Mouse (Mus musculus) spleen, adult 2 months (tissue): ENCODE results near the gene Kif3a. TPM values are rescaled to one million over a fixed set of nuclear protein-coding genes. Genes with fewer than 3 reads are reported as not detected.

Experiments used
- DNase-seq, 2 experiments: peaks; one replicate each; pipeline versions ENCODE4 v3.0.0 to v3.0.0-alpha.2; 2012 to 2021; ENCODE audit warnings: low spot score in 2 of 2, low read depth in 1 of 2
- H3K27ac ChIP-seq: fragments of 200-500 bp; 2 replicates; pipeline ENCODE4 v1.5.1; 2012; ENCODE audit warnings: low read length, inconsistent platforms; ENCODE audit not compliant: insufficient read depth
- H3K27me3 ChIP-seq: fragments of 200-500 bp; 2 replicates; pipeline ENCODE4 v1.6.1; 2012; ENCODE audit warnings: mild to moderate bottlenecking, moderate library complexity, low read length, inconsistent platforms; ENCODE audit not compliant: control insufficient read depth, insufficient read depth
- H3K36me3 ChIP-seq: fragments of 200-500 bp; 2 replicates; pipeline ENCODE4 v1.6.1; 2012; ENCODE audit warnings: mild to moderate bottlenecking, low read length, inconsistent platforms; ENCODE audit not compliant: control insufficient read depth, insufficient read depth
- H3K4me1 ChIP-seq: fragments of 200-500 bp; 2 replicates; pipeline ENCODE4 v1.6.1; 2011; ENCODE audit warnings: inconsistent platforms; ENCODE audit not compliant: control insufficient read depth, insufficient read depth, insufficient read length
- H3K4me3 ChIP-seq: fragments of 200-500 bp; 2 replicates; pipeline ENCODE4 v1.5.1; 2011; ENCODE audit warnings: mild to moderate bottlenecking, inconsistent platforms; ENCODE audit not compliant: insufficient read depth, insufficient read length; ENCODE audit errors: extremely low read depth
- CTCF ChIP-seq: fragments of 200-500 bp; IDR thresholded peaks from 2 replicates; pipeline ENCODE4 v1.5.1; 2011; ENCODE audit warnings: mild to moderate bottlenecking, inconsistent platforms; ENCODE audit not compliant: insufficient read depth, insufficient read length, insufficient replicate concordance; ENCODE audit errors: extremely low read depth
- POLR2A ChIP-seq: fragments of 200-500 bp; IDR thresholded peaks from 2 replicates; pipeline ENCODE4 v1.6.1; 2011; ENCODE audit warnings: low read depth, low read length, inconsistent platforms
- WGBS: fragments of 180-500 bp; shearing (Covaris S2); methylation state at CpG from one replicate; pipeline ENCODE4 v1.1.7; 2018; 5-methylcytosine and 5-hydroxymethylcytosine counted together
- polyA plus RNA-seq: library from polyadenylated mRNA; depleted of rRNA; stranded (reverse); fragments of >200 nt; gene quantifications from 2 replicates; pipeline ENCODE4 v1.2.3, GENCODE M21; 2012

Kif3a gene
- polyA plus RNA-seq, 1 experiment, result 1.3 TPM

DNA sequence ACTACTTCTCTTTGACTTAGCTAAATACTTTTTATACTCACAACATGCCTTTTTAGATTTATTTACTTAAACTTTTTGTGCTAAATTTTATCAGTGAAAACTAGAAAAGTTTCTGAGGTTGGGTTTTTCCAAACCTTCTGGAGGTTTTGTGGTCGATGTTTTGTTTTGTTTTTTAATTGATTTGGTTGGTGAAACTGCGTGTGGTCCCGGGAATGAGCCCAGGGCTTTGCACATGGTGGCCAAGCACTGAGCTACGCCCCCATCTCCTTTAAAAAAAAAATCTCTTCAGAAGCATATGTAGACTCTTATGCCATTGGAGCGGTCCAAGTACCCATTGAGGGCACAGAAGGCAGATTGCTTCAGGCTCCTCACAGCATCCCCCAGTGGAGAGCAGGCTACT lies 23.9 kb downstream of the Kif3a start:
- 78% methylated on average over 5 of the region's 5 CpGs for WGBS
- no peak for TF ChIP-seq CTCF
- no peak for TF ChIP-seq POLR2A
- no peak for DNase-seq

GRCm38 (mm10) chr11:53604983-53605382 lies 37.8 kb downstream of the Kif3a start:
- H3K27ac ChIP-seq, result no peak overlapping the region
- TF ChIP-seq CTCF (no peak), POLR2A (no peak)
- H3K4me3 ChIP-seq, result no peak overlapping the region
- H3K4me1 ChIP-seq, result peaks cover 6% of the 10 kb centered on the region; the same call in 1 of the 2 replicates
- 94% methylated on average over 3 of the region's 3 CpGs for WGBS
- no peaks in the 10 kb centered on the region for H3K27me3 ChIP-seq
- H3K36me3 ChIP-seq, result no peaks in the 10 kb centered on the region
- no peak for DNase-seq

More for the DNA sequence above, 23.9 kb downstream of the Kif3a start:
- Histone ChIP-seq H3K4me3 (no peak overlapping the region), H3K27me3 (no peaks in the 10 kb centered on the region), H3K36me3 (no peaks in the 10 kb centered on the region), H3K4me1 (peaks cover 2% of the 10 kb centered on the region; the same call in 1 of the 2 replicates), H3K27ac (no peak overlapping the region)

- TF ChIP-seq CTCF (no peak), POLR2A (no peak)
- H3K27ac ChIP-seq, result no peak overlapping the region
- H3K27me3 ChIP-seq, result no peaks in the 10 kb centered on the region
- no peak overlapping the region for H3K4me3 ChIP-seq
- WGBS, result 17% methylated on average over 12 of the region's 12 CpGs
- H3K36me3 ChIP-seq, result no peaks in the 10 kb centered on the region
- peaks cover 6% of the 10 kb centered on the region; the same call in 1 of the 2 replicates for H3K4me1 ChIP-seq
- no peak for DNase-seq
Measured at GRCm38 (mm10) chr11:53605609-53606008, 38.4 kb downstream of the Kif3a start.

- peaks cover 6% of the 10 kb centered on the region; the same call in 1 of the 2 replicates for H3K4me1 ChIP-seq
- H3K27ac ChIP-seq, result no peak overlapping the region
- H3K36me3 ChIP-seq, result no peaks in the 10 kb centered on the region
- DNase-seq, result no peak
- 30% methylated on average over 6 of the region's 6 CpGs for WGBS
- H3K27me3 ChIP-seq, result no peaks in the 10 kb centered on the region
- no peak overlapping the region for H3K4me3 ChIP-seq
- no peak for TF ChIP-seq CTCF
- TF ChIP-seq POLR2A, result no peak
Measured at GRCm38 (mm10) chr11:53609231-53609630, 42.1 kb downstream of the Kif3a start.

GRCm38 (mm10) chr11:53609672-53610071 lies 42.5 kb downstream of the Kif3a start:
- no peak overlapping the region for H3K27ac ChIP-seq
- peaks cover 6% of the 10 kb centered on the region; the same call in 1 of the 2 replicates for H3K4me1 ChIP-seq
- H3K36me3 ChIP-seq, result no peaks in the 10 kb centered on the region
- 6% methylated on average over 3 of the region's 3 CpGs for WGBS
- no peak for DNase-seq
- no peak overlapping the region for H3K4me3 ChIP-seq
- TF ChIP-seq CTCF (no peak), POLR2A (no peak)
- no peaks in the 10 kb centered on the region for H3K27me3 ChIP-seq

GRCm38 (mm10) chr11:53615172-53615571 lies 48.0 kb downstream of the Kif3a start:
- WGBS, result 80% methylated on average over 6 of the region's 6 CpGs
- no peak overlapping the region for H3K27ac ChIP-seq
- H3K4me1 ChIP-seq, result no peaks in the 10 kb centered on the region
- H3K4me3 ChIP-seq, result no peak overlapping the region
- TF ChIP-seq POLR2A (no peak), CTCF (no peak)
- no peak for DNase-seq
- no peaks in the 10 kb centered on the region for H3K36me3 ChIP-seq
- no peaks in the 10 kb centered on the region for H3K27me3 ChIP-seq

DNA sequence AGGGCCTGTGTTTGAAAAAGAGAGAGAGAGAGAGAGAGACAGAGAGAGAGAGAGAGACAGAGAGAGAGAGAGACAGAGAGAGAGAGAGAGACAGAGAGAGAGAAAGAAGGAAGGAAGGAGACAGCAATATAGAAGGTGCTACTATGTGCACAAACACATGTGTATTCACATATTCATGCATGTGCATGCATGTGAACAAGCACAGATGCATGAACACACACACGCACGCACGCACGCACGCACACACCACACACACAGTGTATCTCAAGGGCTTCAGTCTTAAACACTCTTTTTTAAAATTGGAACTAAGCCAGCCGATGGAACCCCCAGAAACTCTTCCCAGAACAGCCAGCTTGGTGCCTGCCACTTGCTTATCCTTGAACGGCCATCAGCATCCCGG lies 48.4 kb downstream of the Kif3a start:
- no peaks in the 10 kb centered on the region for H3K36me3 ChIP-seq
- 92% methylated on average over 8 of the region's 8 CpGs for WGBS
- no peak for DNase-seq
- H3K27me3 ChIP-seq, result no peaks in the 10 kb centered on the region
- H3K4me1 ChIP-seq, result no peaks in the 10 kb centered on the region
- TF ChIP-seq POLR2A (no peak), CTCF (no peak)
- H3K4me3 ChIP-seq, result no peak overlapping the region
- no peak overlapping the region for H3K27ac ChIP-seq
